Mouse (Mus musculus): ENCODE results near the gene Pitpna. TPM values are rescaled to one million over a fixed set of nuclear protein-coding genes. Genes with fewer than 3 reads are reported as not detected.

The Pitpna gene
- polyA plus RNA-seq, 1 experiment from 2014 or later: 136 TPM

GRCm38 (mm10) chr11:75560530-75561409 is 27.1 kb upstream of the Pitpna start:
- H3K36me3 ChIP-seq (replicated peaks; ENCODE audit: control insufficient read depth, insufficient read depth): peaks cover 57% of the 10 kb centered on the region
- 84% methylated on average over 14 of the region's 14 CpGs for WGBS

GRCm38 (mm10) chr11:75561410-75561791 is 26.5 kb upstream of the Pitpna start:
- ATAC-seq (ENCODE audit: low FRiP score): no peak
- H3K36me3 ChIP-seq (replicated peaks; ENCODE audit: control insufficient read depth, insufficient read depth): peaks cover 62% of the 10 kb centered on the region
- no peak overlapping the region for H3K4me3 ChIP-seq (replicated peaks; ENCODE audit: low read length)
- H3K27me3 ChIP-seq (ENCODE audit: control insufficient read depth, insufficient read depth, low read length): no peaks in the 10 kb centered on the region
- H3K4me2 ChIP-seq (replicated peaks): no peak overlapping the region
- H3K9me3 ChIP-seq (ENCODE audit: control insufficient read depth, low read length): no peaks in the 10 kb centered on the region
- DNase-seq (ENCODE audit: low spot score): no peak
- H3K9ac ChIP-seq: no peak overlapping the region
- WGBS: 72% methylated on average over 5 of the region's 5 CpGs
- H3K4me1 ChIP-seq (replicated peaks; ENCODE audit: control insufficient read depth, insufficient read depth, low read length): no peaks in the 10 kb centered on the region
- no peak overlapping the region for H3K27ac ChIP-seq

More at GRCm38 (mm10) chr11:75560530-75561409, 27.1 kb upstream of the Pitpna start:
- H3K4me2 ChIP-seq (replicated peaks): no peak overlapping the region
- DNase-seq (ENCODE audit: low spot score): no peak
- H3K4me1 ChIP-seq (replicated peaks; ENCODE audit: control insufficient read depth, insufficient read depth, low read length): no peaks in the 10 kb centered on the region
- H3K4me3 ChIP-seq (replicated peaks; ENCODE audit: low read length): no peak overlapping the region
- no peak overlapping the region for H3K9ac ChIP-seq
- H3K27me3 ChIP-seq (ENCODE audit: control insufficient read depth, insufficient read depth, low read length): no peaks in the 10 kb centered on the region
- ATAC-seq (ENCODE audit: low FRiP score): no peak
- H3K9me3 ChIP-seq (ENCODE audit: control insufficient read depth, low read length): no peaks in the 10 kb centered on the region
- H3K27ac ChIP-seq: no peak overlapping the region

- H3K36me3 ChIP-seq (replicated peaks; ENCODE audit: control insufficient read depth, insufficient read depth): peaks cover 68% of the 10 kb centered on the region
- no peaks in the 10 kb centered on the region for H3K4me1 ChIP-seq (replicated peaks; ENCODE audit: control insufficient read depth, insufficient read depth, low read length)
- H3K4me3 ChIP-seq (replicated peaks; ENCODE audit: low read length): no peak overlapping the region
- H3K27me3 ChIP-seq (ENCODE audit: control insufficient read depth, insufficient read depth, low read length): no peaks in the 10 kb centered on the region
- no peak overlapping the region for H3K27ac ChIP-seq
- no peaks in the 10 kb centered on the region for H3K9me3 ChIP-seq (ENCODE audit: control insufficient read depth, low read length)
- WGBS: 91% methylated on average over 8 of the region's 8 CpGs
- H3K9ac ChIP-seq: no peak overlapping the region
- H3K4me2 ChIP-seq (replicated peaks): no peak overlapping the region
- no peak for ATAC-seq (ENCODE audit: low FRiP score)
- DNase-seq (ENCODE audit: low spot score): no peak
These were observed 25.1 kb upstream of the Pitpna start for GRCm38 (mm10) chr11:75562840-75563239.

GRCm38 (mm10) chr11:75563851-75564548 is 23.9 kb upstream of the Pitpna start:
- ATAC-seq (ENCODE audit: low FRiP score): no peak
- Histone ChIP-seq H3K27me3 (ENCODE audit: control insufficient read depth, insufficient read depth, low read length) (no peaks in the 10 kb centered on the region), H3K4me2 (replicated peaks) (no peak overlapping the region), H3K9me3 (ENCODE audit: control insufficient read depth, low read length) (no peaks in the 10 kb centered on the region), H3K4me3 (replicated peaks; ENCODE audit: low read length) (no peak overlapping the region), H3K9ac (no peak overlapping the region), H3K27ac (no peak overlapping the region), H3K36me3 (replicated peaks; ENCODE audit: control insufficient read depth, insufficient read depth) (peaks cover 79% of the 10 kb centered on the region), H3K4me1 (replicated peaks; ENCODE audit: control insufficient read depth, insufficient read depth, low read length) (no peaks in the 10 kb centered on the region)
- DNase-seq (ENCODE audit: low spot score): no peak
- 67% methylated on average over 18 of the region's 18 CpGs for WGBS

- DNase-seq (ENCODE audit: low spot score) (no peak), ATAC-seq (ENCODE audit: low FRiP score) (no peak)
- H3K4me2 ChIP-seq (replicated peaks): no peak overlapping the region
- no peak overlapping the region for H3K27ac ChIP-seq
- H3K9ac ChIP-seq: no peak overlapping the region
- no peak overlapping the region for H3K4me3 ChIP-seq (replicated peaks; ENCODE audit: low read length)
- H3K4me1 ChIP-seq (replicated peaks; ENCODE audit: control insufficient read depth, insufficient read depth, low read length): no peaks in the 10 kb centered on the region
- no peaks in the 10 kb centered on the region for H3K9me3 ChIP-seq (ENCODE audit: control insufficient read depth, low read length)
- 76% methylated on average over 2 of the region's 2 CpGs for WGBS
- H3K27me3 ChIP-seq (ENCODE audit: control insufficient read depth, insufficient read depth, low read length): no peaks in the 10 kb centered on the region
- peaks cover 93% of the 10 kb centered on the region for H3K36me3 ChIP-seq (replicated peaks; ENCODE audit: control insufficient read depth, insufficient read depth)
These were observed 22.0 kb upstream of the Pitpna start for GRCm38 (mm10) chr11:75565849-75566248.

GRCm38 (mm10) chr11:75566276-75567196 is 21.4 kb upstream of the Pitpna start:
- Histone ChIP-seq H3K4me3 (replicated peaks; ENCODE audit: low read length) (no peak overlapping the region), H3K27me3 (ENCODE audit: control insufficient read depth, insufficient read depth, low read length) (no peaks in the 10 kb centered on the region), H3K9me3 (ENCODE audit: control insufficient read depth, low read length) (no peaks in the 10 kb centered on the region), H3K36me3 (replicated peaks; ENCODE audit: control insufficient read depth, insufficient read depth) (peaks cover 87% of the 10 kb centered on the region), H3K9ac (no peak overlapping the region), H3K27ac (no peak overlapping the region), H3K4me2 (replicated peaks) (no peak overlapping the region), H3K4me1 (replicated peaks; ENCODE audit: control insufficient read depth, insufficient read depth, low read length) (no peaks in the 10 kb centered on the region)
- DNase-seq (ENCODE audit: low spot score) (no peak), ATAC-seq (ENCODE audit: low FRiP score) (no peak)
- WGBS: 84% methylated on average over 13 of the region's 13 CpGs

GRCm38 (mm10) chr11:75567346-75568114 is 20.4 kb upstream of the Pitpna start:
- no peaks in the 10 kb centered on the region for H3K27me3 ChIP-seq (ENCODE audit: control insufficient read depth, insufficient read depth, low read length)
- H3K4me2 ChIP-seq (replicated peaks): no peak overlapping the region
- H3K9ac ChIP-seq: no peak overlapping the region
- H3K36me3 ChIP-seq (replicated peaks; ENCODE audit: control insufficient read depth, insufficient read depth): peaks cover 81% of the 10 kb centered on the region
- peaks cover 8% of the 10 kb centered on the region for H3K4me1 ChIP-seq (replicated peaks; ENCODE audit: control insufficient read depth, insufficient read depth, low read length)
- DNase-seq (ENCODE audit: low spot score): no peak
- H3K27ac ChIP-seq: no peak overlapping the region
- H3K9me3 ChIP-seq (ENCODE audit: control insufficient read depth, low read length): no peaks in the 10 kb centered on the region
- H3K4me3 ChIP-seq (replicated peaks; ENCODE audit: low read length): no peak overlapping the region
- WGBS: 73% methylated on average over 9 of the region's 9 CpGs
- ATAC-seq (ENCODE audit: low FRiP score): no peak

- Histone ChIP-seq H3K27ac (no peak overlapping the region), H3K36me3 (replicated peaks; ENCODE audit: control insufficient read depth, insufficient read depth) (peaks cover 75% of the 10 kb centered on the region), H3K9me3 (ENCODE audit: control insufficient read depth, low read length) (no peaks in the 10 kb centered on the region), H3K4me2 (replicated peaks) (no peak overlapping the region), H3K4me1 (replicated peaks; ENCODE audit: control insufficient read depth, insufficient read depth, low read length) (peaks cover 14% of the 10 kb centered on the region), H3K4me3 (replicated peaks; ENCODE audit: low read length) (no peak overlapping the region), H3K27me3 (ENCODE audit: control insufficient read depth, insufficient read depth, low read length) (no peaks in the 10 kb centered on the region), H3K9ac (no peak overlapping the region)
- no peak for DNase-seq (ENCODE audit: low spot score)
- no peak for ATAC-seq (ENCODE audit: low FRiP score)
- 89% methylated on average over 6 of the region's 6 CpGs for WGBS
These were observed 19.8 kb upstream of the Pitpna start for GRCm38 (mm10) chr11:75568115-75568511.
